Mouse (Mus musculus) bone marrow, adult 2 months (tissue): ENCODE data around the gene Fhod1.

Experiments
- CTCF ChIP-seq: fragments of 200-500 bp; IDR thresholded peaks from 2 replicates; pipeline ENCODE4 v1.5.1; 2011; ENCODE audit warnings: low read length, control low read depth; ENCODE audit not compliant: control insufficient read depth, insufficient read depth
- POLR2A ChIP-seq: fragments of 200-500 bp; IDR thresholded peaks from 2 replicates; pipeline ENCODE4 v1.6.1; 2011; ENCODE audit warnings: low read depth, mild to moderate bottlenecking, control low read depth, low read length, borderline replicate concordance; ENCODE audit not compliant: control insufficient read depth

GRCm38 (mm10) chr8:105288231-105288630, 59.5 kb downstream of the Fhod1 start:
- TF ChIP-seq POLR2A: no peak
- no peak for TF ChIP-seq CTCF
